Mouse (Mus musculus) small intestine, adult 2 months (tissue): ENCODE results near the gene Gabbr2.

ENCODE experiments used
- CTCF ChIP-seq: fragments of 200-500 bp; IDR thresholded peaks from 2 replicates; pipeline ENCODE4 v1.5.1; 2012; ENCODE audit warnings: low read depth, mild to moderate bottlenecking, control low read depth, inconsistent platforms, low read length, moderate library complexity, mixed read lengths; ENCODE audit not compliant: insufficient replicate concordance, insufficient read length; ENCODE audit errors: extremely low read depth
- POLR2A ChIP-seq: fragments of 200-500 bp; IDR thresholded peaks from 2 replicates; pipeline ENCODE4 v1.6.1; 2012; ENCODE audit warnings: low read depth, mild to moderate bottlenecking, control low read depth, inconsistent platforms, low read length, moderate library complexity

DNA sequence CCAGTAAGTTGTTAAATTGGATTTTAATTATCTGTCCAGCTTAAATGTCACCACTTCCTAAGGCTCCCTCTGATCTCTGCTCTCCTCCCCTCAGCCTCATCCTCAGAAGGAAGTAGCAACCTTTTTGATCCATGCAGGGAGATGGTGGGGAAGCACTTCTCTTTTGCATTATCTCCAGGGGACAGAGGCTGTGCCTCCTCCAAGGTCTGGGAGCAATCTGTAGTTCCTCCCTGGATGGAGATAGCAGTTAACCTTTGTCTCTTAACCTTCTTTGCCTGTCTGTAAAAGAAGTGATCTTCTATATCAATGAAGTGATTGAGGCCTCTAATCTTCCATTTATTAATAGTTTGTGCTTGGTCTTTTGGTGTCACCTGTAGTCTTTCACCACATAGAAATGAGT lies 143.9 kb downstream of the Gabbr2 start:
- TF ChIP-seq CTCF (no peak), POLR2A (no peak)
